9 mouse cellular contexts compared by ENCODE assay signal in genomic region chr8:111717866-111718265, GRCm38 (mm10). TPM values are rescaled to one million over a fixed set of nuclear protein-coding genes. Genes with fewer than 3 reads are reported as not detected.
DNase-seq lines count a peak whose midpoint lies in the region; ATAC-seq and TF ChIP-seq lines count a peak whose summit lies in the region.
"Had no signal": no experiment of that assay in that cellular context is flagged by ENCODE, and none has a peak within 500 bp of the region (broad histone marks: within the 10 kb centered on the region; RNA-seq: fewer than 3 reads in every experiment).

No protein-coding gene starts in this region.

- H3K27ac ChIP-seq in forebrain, embryonic 13.5 days, result peak overlapping the region; percentile 98
- H3K27ac ChIP-seq in hindbrain, postnatal 0 days, result peak overlapping the region; percentile 94
- H3K27ac ChIP-seq in lung, embryonic 14.5 days (ENCODE audit: low read depth), result peak overlapping the region; percentile 96
- peak overlapping the region; percentile 91 for H3K27ac ChIP-seq in stomach, embryonic 15.5 days

- peaks cover 55% of the 10 kb centered on the region for H3K36me3 ChIP-seq in forebrain, embryonic 13.5 days (ENCODE audit: poor library complexity, severe bottlenecking)
- peaks cover 39% of the 10 kb centered on the region for H3K36me3 ChIP-seq in hindbrain, postnatal 0 days (ENCODE audit: insufficient read depth, low read length)
- peaks cover 66% of the 10 kb centered on the region for H3K36me3 ChIP-seq in lung, embryonic 14.5 days (ENCODE audit: insufficient read depth)
- H3K36me3 ChIP-seq in stomach, embryonic 15.5 days, result peaks cover 43% of the 10 kb centered on the region

- DNase-seq in urinary bladder, adult 2 months (ENCODE audit: low spot score), result peak; percentile 24
- DNase-seq in urinary bladder, adult 18-20 months (ENCODE audit: low spot score in 2 of 2), result no peak
- DNase-seq in hindbrain, postnatal 0 days (ENCODE audit: low spot score), result peak; percentile 52
- peak; percentile 53 for DNase-seq in lung, embryonic 14.5 days
- no peak for DNase-seq in right cerebral cortex, postnatal 36 days (ENCODE audit: low spot score in 2 of 2)

- no peak for ATAC-seq in forebrain, embryonic 13.5 days
- no peak for ATAC-seq in hindbrain, postnatal 0 days
- no peak for ATAC-seq in lung, embryonic 14.5 days (ENCODE audit: insufficient read depth)
- ATAC-seq in stomach, embryonic 15.5 days (ENCODE audit: insufficient read depth, low FRiP score, low read depth), result no peak
- ATAC-seq in inflammation-experienced regulatory T-cells, adult 6 months, result no peak

- no peak overlapping the region for H3K4me3 ChIP-seq in forebrain, embryonic 13.5 days
- H3K4me3 ChIP-seq in hindbrain, postnatal 0 days (ENCODE audit: low read length), result no peak overlapping the region
- no peak overlapping the region for H3K4me3 ChIP-seq in lung, embryonic 14.5 days (ENCODE audit: low read depth, low read length)
- H3K4me3 ChIP-seq in stomach, embryonic 15.5 days (replicated peaks), result no peak overlapping the region

- H3K27me3 ChIP-seq in forebrain, embryonic 13.5 days, result no peaks in the 10 kb centered on the region
- H3K27me3 ChIP-seq in hindbrain, postnatal 0 days (ENCODE audit: insufficient read depth, low read length), result no peaks in the 10 kb centered on the region
- H3K27me3 ChIP-seq in lung, embryonic 14.5 days (ENCODE audit: insufficient read depth, low read length), result no peaks in the 10 kb centered on the region
- H3K27me3 ChIP-seq in stomach, embryonic 15.5 days (replicated peaks), result no peaks in the 10 kb centered on the region

- 48% methylated on average over 6 of the region's 6 CpGs for WGBS in forebrain, embryonic 13.5 days
- 21% methylated on average over 6 of the region's 6 CpGs for WGBS in hindbrain, postnatal 0 days
- 47% methylated on average over 6 of the region's 6 CpGs for WGBS in lung, embryonic 14.5 days
- 45% methylated on average over 6 of the region's 6 CpGs for WGBS in stomach, embryonic 15.5 days

- peak overlapping the region; percentile 37; the same call in 1 of the 2 replicates for H3K4me2 ChIP-seq in forebrain, embryonic 13.5 days
- 0 out of 2 replicates have a peak overlapping the region, but pooled peaks have one; percentile 36 for H3K4me2 ChIP-seq in hindbrain, postnatal 0 days (ENCODE audit: low read depth, low read length)
- 0 out of 2 replicates have a peak overlapping the region, but pooled peaks have one; percentile 10 for H3K4me2 ChIP-seq in lung, embryonic 14.5 days
- H3K4me2 ChIP-seq in stomach, embryonic 15.5 days, result 0 out of 2 replicates have a peak overlapping the region, but pooled peaks have one; percentile 14

- peaks cover 40% of the 10 kb centered on the region for H3K4me1 ChIP-seq in forebrain, embryonic 13.5 days
- peaks cover 31% of the 10 kb centered on the region for H3K4me1 ChIP-seq in hindbrain, postnatal 0 days (ENCODE audit: insufficient read depth, low read length)
- H3K4me1 ChIP-seq in lung, embryonic 14.5 days (ENCODE audit: insufficient read depth), result peaks cover 19% of the 10 kb centered on the region
- peaks cover 32% of the 10 kb centered on the region for H3K4me1 ChIP-seq in stomach, embryonic 15.5 days

- peak overlapping the region; percentile 58 for H3K9ac ChIP-seq in forebrain, embryonic 13.5 days
- peak overlapping the region; percentile 22; the same call in 1 of the 2 replicates for H3K9ac ChIP-seq in hindbrain, postnatal 0 days (replicated peaks; ENCODE audit: low read length)
- peak overlapping the region; percentile 53 for H3K9ac ChIP-seq in lung, embryonic 14.5 days
- no peak overlapping the region for H3K9ac ChIP-seq in stomach, embryonic 15.5 days

- H3K9me3 ChIP-seq in forebrain, embryonic 13.5 days (replicated peaks), result no peaks in the 10 kb centered on the region
- H3K9me3 ChIP-seq in hindbrain, postnatal 0 days (ENCODE audit: low read length), result no peaks in the 10 kb centered on the region
- no peaks in the 10 kb centered on the region for H3K9me3 ChIP-seq in lung, embryonic 14.5 days (ENCODE audit: low read depth, low read length)
- no peaks in the 10 kb centered on the region for H3K9me3 ChIP-seq in stomach, embryonic 15.5 days

- peak; percentile 55 for TF ChIP-seq CTCF in hindbrain, postnatal 0 days (IDR thresholded peaks at IDR 0.05; ENCODE audit: low read depth)
- peak; percentile 58 for TF ChIP-seq CTCF in lung, embryonic 14.5 days (IDR thresholded peaks at IDR 0.05; ENCODE audit: low read depth)

RNA-seq across cellular contexts. Expression of gene Bcar1, which starts 25.7 kb away (rescaled TPM):
- 40.1 and 42.5 TPM in 2 replicates for polyA plus RNA-seq in urinary bladder, adult 2 months (2012; rRNA removed)
- 49.9 and 50.0 TPM in 2 replicates for polyA plus RNA-seq in forebrain, embryonic 13.5 days (2015; fragmentation: Nextera tagmentation; extraction: Ambion mirVana)
- total RNA-seq in hindbrain, postnatal 0 days (2014; rRNA removed), result 93.6 and 100 TPM in 2 replicates
- 42.6 and 48.8 TPM in 2 replicates for polyA plus RNA-seq in hindbrain, postnatal 0 days (2015; fragmentation: Nextera tagmentation; extraction: Ambion mirVana)
- polyA plus RNA-seq in lung, embryonic 14.5 days (2014; fragmentation: Nextera tagmentation; extraction: Ambion mirVana), result 54.5 and 56.3 TPM in 2 replicates
- polyA plus RNA-seq in stomach, embryonic 15.5 days (2015; fragmentation: Nextera tagmentation; extraction: Ambion mirVana), result 38.7 and 39.7 TPM in 2 replicates
- under 1 TPM in 2 of 3 experiments, not detected in 1; 0.17 to 0.25 TPM for polyA plus RNA-seq in inflammation-experienced regulatory T-cells, adult 6 months (2017; shearing (Covaris generic))

RNA-seq across cellular contexts. Expression of gene Ctrb1, which starts 27.1 kb away (rescaled TPM):
- 0.40 and 2.3 TPM in 2 replicates for polyA plus RNA-seq in urinary bladder, adult 2 months (2012; rRNA removed)
- polyA plus RNA-seq in forebrain, embryonic 13.5 days (2015; fragmentation: Nextera tagmentation; extraction: Ambion mirVana), result 1.7 TPM in 1 of 2 replicates, not detected in the other
- total RNA-seq in hindbrain, postnatal 0 days (2014; rRNA removed), result not detected in 2 replicates
- not detected in 2 replicates for polyA plus RNA-seq in hindbrain, postnatal 0 days (2015; fragmentation: Nextera tagmentation; extraction: Ambion mirVana)
- polyA plus RNA-seq in lung, embryonic 14.5 days (2014; fragmentation: Nextera tagmentation; extraction: Ambion mirVana), result not detected in 2 replicates
- polyA plus RNA-seq in stomach, embryonic 15.5 days (2015; fragmentation: Nextera tagmentation; extraction: Ambion mirVana), result 3,283 and 4,119 TPM in 2 replicates
- not detected for polyA plus RNA-seq in inflammation-experienced regulatory T-cells, adult 6 months (2017; shearing (Covaris generic))
- total RNA-seq: left cerebral cortex, postnatal 14 days had no signal

Comparison
In these comparisons a context has a peak if more than half of its experiments do, and no peak if none do; other contexts are left out.
1. DNase-seq: peak in urinary bladder, adult 2 months (single experiment), hindbrain, postnatal 0 days (single experiment) and lung, embryonic 14.5 days (single experiment); none in urinary bladder, adult 18-20 months (0 of 2) and right cerebral cortex, postnatal 36 days (0 of 2).
2. RNA of gene Bcar1, which starts 25.7 kb away (polyA plus RNA-seq): 54.5 to 56.3 TPM in lung, embryonic 14.5 days, 49.9 to 50.0 TPM in forebrain, embryonic 13.5 days, 42.6 to 48.8 TPM in hindbrain, postnatal 0 days, 40.1 to 42.5 TPM in urinary bladder, adult 2 months and 38.7 to 39.7 TPM in stomach, embryonic 15.5 days; 0.17 to 0.25 TPM in inflammation-experienced regulatory T-cells, adult 6 months; every median in the first group is over 10 times any median in the second.
3. RNA of gene Ctrb1, which starts 27.1 kb away (polyA plus RNA-seq): 3,283 to 4,119 TPM in stomach, embryonic 15.5 days; 1.7 TPM in forebrain, embryonic 13.5 days, 0.40 to 2.3 TPM in urinary bladder, adult 2 months, not detected in hindbrain, postnatal 0 days, not detected in lung, embryonic 14.5 days and not detected in inflammation-experienced regulatory T-cells, adult 6 months; every median in the first group is over 100 times any median in the second.
4. Peak in every context shown above with its lines, with median percentiles within 50 percentile points of each other: H3K27ac ChIP-seq and H3K4me2 ChIP-seq.